Mouse (Mus musculus): ENCODE results near the gene Nthl1.

DNA sequence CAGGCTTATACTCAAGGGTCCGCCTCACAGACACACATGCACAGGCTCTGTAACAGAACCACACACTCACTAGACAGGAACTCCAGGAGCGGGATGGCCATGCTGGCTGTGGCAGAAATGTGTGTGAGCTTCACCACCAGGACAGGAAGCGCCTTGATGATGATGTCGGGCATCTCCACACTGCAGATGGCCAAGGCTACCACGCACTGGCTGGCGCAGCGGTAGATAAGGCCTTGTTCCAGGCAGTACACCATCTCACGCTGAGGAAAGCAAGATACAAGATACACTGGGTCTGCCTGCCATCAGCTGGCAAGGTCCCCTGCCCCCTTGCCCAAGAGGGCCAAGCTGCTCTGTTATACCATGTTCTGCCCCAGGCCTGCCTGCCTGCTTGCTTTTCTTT lies 23.6 kb upstream of the Nthl1 start:
- TF ChIP-seq CTCF (conservative IDR thresholded peaks at IDR 0.05; ENCODE audit: low read length) (no peak), NANOG (IDR thresholded peaks at IDR 0.05; ENCODE audit: borderline replicate concordance, low read length) (no peak), POU5F1 (IDR thresholded peaks at IDR 0.05; ENCODE audit: borderline replicate concordance, low read length) (no peak)

Data from E14TG2a.4 (cell line).